Mouse (Mus musculus) telencephalon, adult 2 months (tissue): Measurements from ENCODE around the gene Bak1.
"Not testable (repeated sequence)": the region's sequence is repeated elsewhere in the genome, so short reads cannot be mapped to it uniquely, and the experiment has no call there.

Experiments used
- DNase-seq: peaks from one replicate; pipeline ENCODE4 v3.0.0-alpha.2; 2011; ENCODE audit warnings: low read depth, low spot score

Bak1 gene

GRCm38 (mm10) chr17:26983382-26983781 lies 45.4 kb downstream of the Bak1 start:
- DNase-seq = no peak

DNA sequence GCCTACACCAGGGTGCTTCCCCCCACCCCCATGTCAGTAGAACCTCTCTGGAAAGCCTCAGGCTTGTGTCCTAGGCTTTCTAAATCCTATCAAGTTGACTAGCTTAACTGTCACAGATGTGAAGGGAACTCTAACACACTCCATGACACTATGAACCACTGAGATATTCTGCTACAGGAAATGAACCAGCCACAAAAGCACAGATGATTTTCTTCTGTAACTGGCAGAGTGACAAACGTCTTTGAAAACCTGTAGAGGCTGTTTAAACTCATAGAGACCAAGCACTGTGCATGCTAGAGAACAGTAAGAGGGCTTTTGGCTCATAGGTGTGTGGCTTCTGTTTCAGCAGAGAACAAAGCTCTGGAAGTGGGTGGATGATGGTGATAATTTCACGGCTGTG lies 47.8 kb downstream of the Bak1 start:
- no peak for DNase-seq

DNA sequence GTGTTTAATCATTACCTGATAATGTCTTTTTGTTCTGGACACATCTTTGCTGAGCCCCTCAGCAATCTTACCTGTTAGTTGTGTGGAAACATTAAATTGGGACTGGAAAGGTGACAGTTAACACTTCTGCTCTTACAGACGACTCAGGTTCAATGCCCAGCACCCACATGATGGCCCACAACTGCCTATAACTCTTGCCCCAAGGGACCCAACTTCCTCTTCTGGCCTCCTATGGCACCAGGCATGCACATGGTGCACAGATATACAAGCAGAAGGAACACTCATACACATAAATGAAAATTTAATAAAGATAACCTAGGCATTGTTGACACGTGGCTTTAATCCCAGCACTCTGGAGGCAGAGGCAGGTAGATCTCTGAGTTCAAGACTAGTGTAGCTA lies 49.4 kb downstream of the Bak1 start:
- no peak for DNase-seq

DNA sequence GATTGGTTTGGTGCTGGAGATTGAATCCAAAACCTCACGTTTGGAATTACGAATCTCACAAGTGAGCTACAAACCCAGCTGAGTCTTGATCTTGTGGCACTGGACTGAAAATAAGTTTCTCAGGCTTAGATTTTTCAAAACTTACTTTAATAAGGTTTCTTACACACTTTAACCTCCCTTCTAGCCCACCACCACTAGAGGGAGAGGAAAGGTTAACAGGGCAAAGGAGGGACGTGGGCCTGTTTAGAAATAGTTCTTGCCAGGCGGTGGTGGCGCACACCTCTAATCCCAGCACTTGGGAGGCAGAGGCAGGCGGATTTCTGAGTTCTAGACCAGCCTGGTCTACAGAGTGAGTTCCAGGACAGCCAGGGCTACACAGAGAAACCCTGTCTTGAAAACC lies 51.5 kb downstream of the Bak1 start:
- DNase-seq = not testable (repeated sequence)

DNA sequence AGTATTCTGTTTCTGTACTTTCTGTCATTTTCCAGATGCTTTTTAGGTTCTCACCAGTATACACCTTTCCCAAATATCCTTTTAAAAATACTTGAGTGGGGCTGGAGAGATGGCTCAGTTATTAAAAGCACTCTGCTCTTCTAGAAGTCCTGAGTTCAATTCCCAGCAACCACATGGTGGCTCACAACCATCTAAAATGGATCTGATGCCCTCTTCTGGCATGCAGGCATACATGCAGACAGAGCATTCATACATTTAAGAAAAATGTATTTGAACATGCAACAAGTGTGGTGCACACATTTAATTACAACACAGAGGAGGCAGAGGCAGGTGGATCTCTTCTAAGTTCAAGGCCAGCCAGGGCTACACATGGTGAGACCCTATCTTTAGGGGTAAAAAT lies 53.4 kb downstream of the Bak1 start:
- no peak for DNase-seq

DNA sequence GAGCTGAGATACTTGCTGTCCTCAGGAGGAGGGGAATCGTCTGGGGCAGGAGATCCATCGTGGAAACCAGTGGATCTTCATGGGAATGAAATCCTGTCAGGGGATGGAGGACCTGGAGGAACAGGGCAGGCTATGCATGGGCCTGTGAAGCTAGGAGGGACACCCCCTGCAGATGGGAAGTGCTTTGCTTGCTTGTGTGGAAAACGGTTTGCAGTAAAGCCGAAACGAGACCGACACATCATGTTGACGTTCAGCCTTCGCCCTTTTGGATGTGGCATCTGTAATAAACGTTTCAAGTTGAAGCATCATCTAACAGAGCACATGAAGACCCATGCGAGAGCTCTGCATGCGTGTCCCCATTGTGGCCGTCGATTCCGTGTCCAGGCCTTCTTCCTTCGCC lies 54.3 kb downstream of the Bak1 start:
- no peak for DNase-seq

DNA sequence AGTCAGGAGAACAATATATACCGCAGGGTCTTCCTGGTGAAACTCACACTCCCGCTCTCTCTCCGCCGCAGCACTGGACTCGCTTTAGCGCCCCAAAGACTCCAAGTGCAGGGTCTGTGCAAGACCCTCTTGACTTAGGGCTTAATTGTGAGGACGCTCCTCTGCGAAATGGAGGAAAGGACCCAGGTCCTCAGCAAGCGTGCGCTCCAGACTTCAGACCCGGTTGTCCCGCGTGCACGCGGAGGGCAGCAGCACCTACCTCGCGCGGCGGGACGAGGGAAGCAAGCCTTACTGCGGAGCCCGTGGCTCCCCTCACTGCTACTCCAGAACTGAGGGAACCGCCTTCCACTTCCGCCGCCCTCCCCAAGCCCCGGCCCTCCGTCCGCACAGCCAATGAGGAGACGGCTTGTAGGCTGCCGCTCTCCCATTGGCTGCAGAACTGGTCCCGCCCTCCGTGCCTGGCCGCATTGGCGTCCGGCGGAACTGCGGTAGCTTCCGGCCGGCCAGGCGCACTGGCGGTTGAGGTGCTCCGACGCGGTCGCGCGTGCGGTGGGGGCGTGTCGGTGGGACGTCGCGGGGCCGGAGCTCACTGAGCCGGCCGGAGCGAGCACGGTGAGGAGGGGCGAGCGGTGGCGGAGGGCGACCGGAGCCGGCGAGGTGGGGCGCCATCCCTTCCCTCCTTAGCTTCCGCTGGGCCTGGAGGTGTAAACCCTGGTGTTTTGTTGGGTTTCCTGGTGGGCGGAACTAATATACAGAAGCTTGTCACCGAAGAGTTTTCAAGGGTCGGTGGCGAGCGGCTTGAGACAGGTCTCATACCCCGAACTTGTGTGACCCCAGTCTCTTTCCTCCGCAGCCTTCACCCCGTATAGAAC lies 55.9 kb downstream of the Bak1 start, which contains the start of gene Zbtb9:
Gene Zbtb9 (plus strand): TSS at position 465 of the 872 bp plus-strand sequence.
- peak; percentile 93 for DNase-seq

DNA sequence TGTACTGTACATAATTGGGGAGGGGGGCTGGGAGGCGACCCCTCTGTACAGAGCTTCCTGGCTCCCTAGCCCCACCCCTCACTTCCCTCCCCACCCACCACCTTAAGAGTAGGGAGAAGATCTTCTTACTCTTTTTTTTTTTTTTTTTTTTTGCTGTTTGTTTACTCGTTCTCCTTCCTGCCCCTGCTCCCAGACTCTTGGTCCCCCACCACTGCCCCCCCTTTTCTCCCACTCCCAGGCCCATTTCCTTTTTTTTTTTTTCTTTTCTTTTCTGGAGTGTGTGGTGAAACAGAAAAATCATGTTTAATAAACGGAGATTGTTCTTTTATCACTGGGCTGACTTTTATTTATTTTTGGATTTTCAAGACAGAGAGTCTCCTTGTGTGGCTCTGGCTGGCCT lies 56.7 kb downstream of the Bak1 start:
- DNase-seq = no peak

DNA sequence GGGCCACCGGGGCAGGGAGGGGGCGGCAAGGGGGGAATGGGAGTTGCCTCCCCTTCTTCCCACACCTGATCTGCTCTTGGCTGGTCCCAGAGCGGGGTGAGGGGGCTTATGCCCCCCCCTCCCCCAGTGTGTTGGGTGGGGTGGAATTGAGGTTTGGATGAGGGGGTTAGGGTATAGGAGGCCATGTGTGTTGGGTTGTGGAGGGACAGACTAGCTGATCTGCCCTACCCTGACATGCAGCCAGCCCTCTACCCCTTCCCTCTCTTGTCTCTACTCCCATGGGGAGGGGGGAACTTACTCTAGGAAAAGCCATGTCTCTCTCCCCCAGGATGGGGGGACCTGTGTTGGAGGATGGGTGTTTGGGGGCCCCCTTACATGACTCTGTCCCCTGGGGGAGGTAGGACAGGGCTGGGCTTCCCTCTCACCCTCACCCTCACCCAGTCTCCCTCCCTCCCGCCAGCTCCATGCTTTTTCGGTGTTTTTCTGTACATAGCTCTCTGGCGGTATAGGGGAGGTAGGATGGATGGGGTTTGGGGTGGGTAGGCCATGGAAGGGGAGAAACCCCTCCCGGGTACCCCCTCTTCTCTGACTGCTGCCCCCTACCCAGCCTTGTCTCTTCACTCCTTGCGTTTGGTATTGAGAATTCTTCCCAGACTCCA lies 57.4 kb downstream of the Bak1 start:
- no peak for DNase-seq

DNA sequence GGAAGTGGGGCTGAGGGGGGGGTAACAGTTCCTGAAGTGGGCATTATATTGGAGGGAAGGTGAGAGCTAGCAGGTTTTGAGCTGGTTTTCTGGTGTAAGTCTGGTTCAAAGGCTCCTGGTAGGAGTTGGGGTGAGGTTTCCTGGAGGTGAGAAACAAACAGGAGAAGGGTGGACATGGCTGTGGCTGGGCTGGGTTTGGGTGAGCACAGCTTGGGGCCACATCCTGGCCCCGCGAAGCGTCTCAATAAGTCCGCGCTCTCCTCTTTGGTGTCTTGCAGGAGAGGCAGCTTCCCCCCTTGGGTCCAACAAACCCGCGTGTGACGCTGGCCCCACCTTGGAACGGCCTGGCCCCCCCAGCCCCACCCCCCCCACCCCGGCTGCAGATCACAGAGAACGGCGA lies 58.6 kb downstream of the Bak1 start:
- no peak for DNase-seq
